Mouse (Mus musculus) Patski (cell line): ENCODE results near the gene Hlx. TPM values are rescaled to one million over a fixed set of nuclear protein-coding genes. Genes with fewer than 3 reads are reported as not detected.

Experiments used
- ATAC-seq: fragments of 100-300 bp; one replicate; pipeline ENCODE4 v1.8.0; 2021
- CTCF ChIA-PET: fragments of 350-600 bp; sonication (Branson Sonifier 250); formaldehyde crosslinking; loops from one replicate; lab custom pipeline; 2022; ENCODE audit warnings: inconsistent platforms; lab: Charles Lee
- POLR2A ChIA-PET: fragments of 350-600 bp; sonication (Branson Sonifier 250); formaldehyde crosslinking; loops from one replicate; lab custom pipeline; 2022; ENCODE audit warnings: antibody characterized with exemption, inconsistent platforms; lab: Charles Lee
- DNase-seq: peaks from one replicate; pipeline ENCODE4 v3.0.0-alpha.2; 2011; ENCODE audit warnings: low read depth, low spot score
- H3K27me3 ChIP-seq: fragments of 371-371 bp; one replicate; pipeline ENCODE4 v1.5.1; 2021
- CTCF ChIP-seq: fragments of 100-300 bp; IDR thresholded peaks from one replicate; pipeline ENCODE4 v1.5.1; 2021
- in situ Hi-C: fragments of 300-500 bp; cut with MboI; formaldehyde crosslinking; loops from 3 replicates; pipeline ENCODE4 v1.11.1; 2018; ENCODE audit warnings: low pct_unique_long_range_greater_than_20kb, mixed read lengths
- polyA plus RNA-seq: library from polyadenylated mRNA; unstranded; gene quantifications from one replicate; pipeline ENCODE4 v1.2.3, GENCODE M21; 2021

Gene Hlx
- polyA plus RNA-seq, 1 experiment from 2014 or later, result 1.3 TPM

DNA sequence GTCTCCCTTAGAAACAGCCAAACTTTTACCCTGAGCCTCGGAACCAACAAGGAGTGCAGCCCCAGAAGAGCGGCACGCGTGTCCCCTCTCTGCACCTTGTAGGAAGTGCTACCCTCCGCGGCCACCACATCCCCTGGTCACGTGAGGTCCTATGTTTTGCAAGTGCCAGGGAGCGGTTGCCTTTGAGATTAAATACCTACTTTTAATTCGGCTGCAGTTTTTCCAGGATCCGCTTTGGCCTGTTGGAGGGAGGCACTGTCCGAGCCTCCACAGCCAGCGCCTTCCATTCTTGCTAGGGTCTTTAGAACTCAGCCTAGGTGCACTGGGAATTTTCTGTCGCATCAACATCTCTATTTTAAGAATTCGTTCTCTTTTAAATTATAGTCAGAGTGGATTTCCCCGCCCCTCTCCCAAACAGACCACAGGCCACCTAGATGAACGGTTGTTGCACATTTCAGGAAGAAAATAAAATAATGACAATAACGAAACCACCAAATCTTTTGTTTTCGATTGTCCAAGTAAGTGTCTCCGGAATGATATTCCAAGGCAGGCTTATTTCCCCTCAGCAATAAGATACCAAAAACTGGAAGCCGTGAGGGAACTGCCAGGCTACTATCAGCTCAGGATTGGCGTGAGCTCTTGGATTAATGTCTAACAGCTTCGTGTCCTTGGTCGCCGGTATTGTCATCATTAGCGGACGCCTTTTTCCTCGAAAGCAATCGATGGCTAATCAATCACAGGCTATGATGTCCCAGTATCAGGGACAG lies 1.1 kb upstream of the Hlx start:
- CTCF ChIA-PET, result no interaction called here
- POLR2A ChIA-PET, result interaction anchor here (0.6 kb wide), 1 partner anchor 43 kb away, joined by 3 read pairs; no protein-coding TSS in a partner anchor
- in situ Hi-C loops, result no loop called here
- no peak for TF ChIP-seq CTCF
- no peaks in the 10 kb centered on the region for H3K27me3 ChIP-seq
- ATAC-seq (no peak), DNase-seq (no peak)

DNA sequence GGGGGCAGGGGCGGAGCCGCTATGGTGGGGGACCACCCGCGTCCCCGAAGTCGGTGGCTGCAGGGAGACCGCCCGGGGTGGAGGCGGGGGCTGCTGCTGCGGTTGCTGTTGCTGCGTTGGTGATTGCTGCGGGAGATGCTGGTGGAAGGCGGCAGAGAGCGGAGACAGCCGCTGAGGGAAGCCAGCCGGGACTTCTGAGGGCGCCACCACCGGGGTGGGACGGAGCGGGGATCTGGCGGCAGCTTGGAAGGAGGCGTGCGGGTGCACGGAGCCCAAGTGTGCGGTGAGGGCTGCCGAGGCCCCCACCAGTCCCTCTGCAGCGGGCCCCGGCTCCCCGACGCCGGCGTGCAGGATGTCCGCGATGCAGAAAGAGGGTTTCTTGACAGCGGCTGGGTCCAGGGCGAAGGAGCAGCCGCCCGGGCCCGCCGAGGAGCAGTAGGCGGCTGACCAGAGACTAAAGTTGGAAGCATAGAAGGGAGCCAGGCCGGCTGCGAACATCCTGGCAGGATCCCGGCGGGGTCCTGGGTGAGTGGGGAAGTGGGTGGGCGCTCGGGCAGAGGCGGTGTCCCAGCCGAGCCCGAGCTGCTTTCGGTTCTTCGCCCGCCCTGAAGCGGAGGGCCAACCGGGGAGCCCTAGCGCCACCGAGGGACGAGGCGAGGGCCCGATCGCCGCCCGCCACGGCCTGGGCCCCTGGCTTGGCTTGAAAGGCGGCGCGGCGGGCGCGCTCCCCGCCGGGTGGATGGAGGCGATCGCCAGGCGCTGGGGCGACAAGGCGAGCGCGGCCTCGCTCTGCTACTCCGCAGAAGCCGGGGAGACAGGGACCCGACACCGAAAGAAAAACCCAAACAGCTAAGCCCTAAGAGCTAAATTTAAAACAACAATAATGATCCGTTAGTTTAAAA lies 524 bp downstream of the Hlx start:
- TF ChIP-seq CTCF, result no peak
- POLR2A ChIA-PET, result interaction anchor here (0.5 to 0.8 kb wide), 5 partner anchors 169 to 857 kb away, joined by 3 to 4 read pairs (median 4); no protein-coding TSS in a partner anchor
- H3K27me3 ChIP-seq, result no peaks in the 10 kb centered on the region
- peak; percentile 23 for ATAC-seq
- CTCF ChIA-PET, result no interaction called here
- no peak for DNase-seq
- in situ Hi-C loops, result no loop called here

DNA sequence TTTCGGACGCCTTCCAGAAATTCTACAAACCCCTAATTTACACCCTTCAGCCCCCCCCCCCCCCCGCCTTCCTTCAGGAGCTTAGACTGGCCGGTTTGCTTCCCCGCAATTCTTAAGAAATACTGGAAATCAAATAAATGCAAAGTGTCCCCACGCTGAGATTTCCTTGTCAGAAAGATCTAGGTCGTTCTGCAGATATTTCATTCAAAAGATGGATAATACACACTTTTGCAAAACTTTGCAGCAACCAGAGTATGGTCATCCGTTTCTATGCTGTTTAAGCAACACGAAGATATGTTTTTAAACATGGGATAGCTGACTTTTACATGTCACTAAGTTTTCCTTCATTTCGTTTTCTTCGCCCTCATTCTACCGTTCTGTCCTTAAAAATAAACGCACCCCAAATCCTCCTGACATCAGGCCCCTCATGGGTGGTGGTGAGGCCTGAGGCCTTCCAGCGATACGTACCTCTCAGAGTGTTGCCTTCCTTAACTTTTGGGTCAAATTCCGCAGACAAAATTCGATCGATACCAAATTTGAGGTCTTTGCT lies 1.3 kb downstream of the Hlx start:
- no peak for ATAC-seq
- ChIA-PET CTCF (no interaction called here), POLR2A (interaction anchor here (0.5 kb wide), 1 partner anchor 168 kb away, joined by 3 read pairs; no protein-coding TSS in a partner anchor)
- H3K27me3 ChIP-seq, result no peaks in the 10 kb centered on the region
- no peak for DNase-seq
- in situ Hi-C loops, result no loop called here
- no peak for TF ChIP-seq CTCF

GRCm38 (mm10) chr1:184730453-184731013 lies 1.9 kb downstream of the Hlx start:
- ChIA-PET POLR2A (no interaction called here), CTCF (no interaction called here)
- no peaks in the 10 kb centered on the region for H3K27me3 ChIP-seq
- no peak for TF ChIP-seq CTCF
- in situ Hi-C loops, result no loop called here
- no peak for ATAC-seq
- no peak for DNase-seq

DNA sequence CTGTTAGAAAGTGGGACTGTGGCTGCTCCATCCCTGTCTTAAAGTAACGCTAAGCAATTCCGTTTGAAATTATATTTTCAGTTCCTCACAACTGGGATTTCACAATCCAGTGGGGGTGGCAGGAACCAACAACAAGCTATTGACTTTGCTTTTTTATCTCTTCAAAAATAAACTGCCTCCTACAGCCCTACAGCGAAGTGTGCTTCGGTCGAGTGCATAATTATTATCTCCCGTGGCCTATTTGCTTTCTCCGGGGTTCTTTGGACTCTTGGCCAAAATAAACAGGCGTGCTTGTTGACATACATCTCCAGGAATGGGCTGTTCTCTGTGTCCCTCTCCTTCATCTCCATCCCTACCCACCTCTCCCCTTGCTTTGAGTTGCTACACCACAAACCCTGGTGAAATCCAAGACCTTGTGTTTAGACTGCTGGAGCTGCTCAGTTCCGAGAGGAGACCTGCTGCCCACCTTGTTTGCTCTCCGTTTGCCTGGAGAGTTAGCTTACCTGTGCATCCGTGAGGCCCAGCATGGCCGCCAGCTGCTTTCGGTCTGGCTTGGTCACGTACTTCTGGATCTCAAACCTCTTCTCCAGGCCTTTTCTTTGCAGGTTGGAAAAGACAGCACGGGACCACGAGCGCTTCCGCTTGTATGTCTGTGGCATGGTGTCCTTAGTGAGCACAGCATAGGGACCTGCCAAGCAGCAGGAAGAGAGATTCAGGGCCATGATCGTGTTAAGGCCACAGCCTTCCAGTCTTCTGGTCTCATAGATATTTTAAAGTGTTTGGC lies 2.9 kb downstream of the Hlx start:
- ChIA-PET CTCF (interaction anchor here (0.9 kb wide), 1 partner anchor 269 kb away, joined by 3 read pairs; no protein-coding TSS in a partner anchor), POLR2A (no interaction called here)
- ATAC-seq, result no peak
- in situ Hi-C loops, result no loop called here
- TF ChIP-seq CTCF, result no peak
- H3K27me3 ChIP-seq, result no peaks in the 10 kb centered on the region
- DNase-seq, result no peak

DNA sequence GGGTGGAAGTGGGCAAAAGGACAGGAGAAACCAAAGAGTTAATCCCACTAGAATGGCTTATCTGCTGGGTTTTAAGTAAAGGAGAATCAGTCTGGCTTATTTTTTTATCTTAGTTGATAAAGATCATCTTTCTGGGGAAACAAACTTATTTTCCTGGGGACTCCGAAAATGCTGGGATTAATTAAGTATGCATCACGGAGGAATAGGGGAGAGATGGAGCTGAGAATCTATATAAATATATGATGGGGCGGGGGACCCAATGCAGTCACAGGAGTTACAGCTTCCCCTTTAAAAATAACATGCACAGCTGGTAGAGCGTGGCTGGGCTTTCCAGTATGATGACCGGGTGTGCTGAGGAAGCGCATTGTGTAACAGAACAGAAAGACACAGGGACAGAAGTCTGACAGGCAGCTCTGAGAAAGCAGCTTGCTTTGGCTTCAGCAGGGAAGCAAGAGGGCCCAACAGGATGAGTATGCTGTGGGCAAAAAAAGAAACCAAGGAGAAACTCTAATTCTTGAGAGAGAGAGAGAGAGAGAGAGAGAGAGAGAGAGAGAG lies 3.8 kb downstream of the Hlx start:
- in situ Hi-C loops, result no loop called here
- no peak for TF ChIP-seq CTCF
- ChIA-PET POLR2A (no interaction called here), CTCF (interaction anchor here (0.9 kb wide), 1 partner anchor 268 kb away, joined by 3 read pairs; no protein-coding TSS in a partner anchor)
- DNase-seq (no peak), ATAC-seq (no peak)
- H3K27me3 ChIP-seq, result no peaks in the 10 kb centered on the region

DNA sequence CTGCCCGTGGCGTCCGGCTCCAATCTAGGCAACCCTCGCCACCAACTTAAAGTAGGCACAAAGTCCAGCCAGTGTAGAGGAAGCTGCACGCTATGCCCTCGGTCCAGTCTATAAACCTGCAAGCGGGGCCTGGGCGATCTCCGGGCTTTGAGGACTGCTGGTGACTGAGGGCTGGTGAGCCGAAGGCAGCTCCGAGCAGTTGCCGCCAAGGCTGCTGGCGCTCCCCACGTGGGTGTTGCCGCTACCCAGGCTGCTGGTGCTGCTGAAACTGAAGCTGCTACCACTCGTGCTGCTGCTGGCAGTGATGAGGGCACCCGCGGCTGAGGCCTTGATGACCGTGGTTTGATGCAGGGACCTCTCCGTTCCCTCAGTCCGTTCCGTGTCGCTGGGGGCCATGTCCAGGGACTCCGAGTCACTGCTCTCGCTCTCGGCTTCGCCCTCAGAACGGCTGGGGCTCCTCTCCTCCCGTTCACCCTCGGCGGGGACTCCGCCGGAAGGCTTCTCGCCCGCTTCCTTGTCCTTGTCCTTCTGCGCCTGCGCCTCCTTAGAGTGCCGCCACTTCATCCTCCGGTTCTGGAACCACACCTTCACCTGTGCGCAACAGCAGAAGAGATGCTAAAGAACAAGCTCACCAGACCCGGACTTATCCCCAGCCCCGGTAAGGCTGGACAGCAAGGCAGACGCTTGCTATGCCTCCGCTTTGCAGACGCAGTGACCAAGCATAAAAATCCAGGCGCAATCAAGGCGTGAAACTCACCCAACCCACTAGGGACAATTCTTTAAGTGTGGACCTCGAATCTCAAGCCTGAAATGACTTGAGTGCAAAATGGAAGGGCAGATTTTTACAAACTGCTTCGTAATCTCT lies 4.8 kb downstream of the Hlx start:
- no peak for TF ChIP-seq CTCF
- no peak for DNase-seq
- no peak for ATAC-seq
- in situ Hi-C loops, result no loop called here
- CTCF ChIA-PET, result no interaction called here
- POLR2A ChIA-PET, result no interaction called here
- peaks cover 8% of the 10 kb centered on the region for H3K27me3 ChIP-seq

GRCm38 (mm10) chr1:184726576-184727300 lies 5.7 kb downstream of the Hlx start:
- ChIA-PET POLR2A (no interaction called here), CTCF (no interaction called here)
- ATAC-seq (no peak), DNase-seq (no peak)
- H3K27me3 ChIP-seq, result peaks cover 8% of the 10 kb centered on the region
- TF ChIP-seq CTCF, result no peak
- in situ Hi-C loops, result no loop called here
